Mouse (Mus musculus): ENCODE measurements around the gene Nbeal1. TPM values are rescaled to one million over a fixed set of nuclear protein-coding genes. Genes with fewer than 3 reads are reported as not detected.

Nbeal1 gene
- 5.0 and 5.4 TPM in 2 replicates for polyA plus RNA-seq (2015; fragmentation: Nextera tagmentation; extraction: Ambion mirVana)

- peak; percentile 100 for ATAC-seq
- TF ChIP-seq CTCF (IDR thresholded peaks at IDR 0.05; ENCODE audit: low read depth) = peak; percentile 57
- no peaks in the 10 kb centered on the region; the same call in 1 of the 2 replicates for H3K4me1 ChIP-seq (replicated peaks; ENCODE audit: control insufficient read depth, insufficient read depth, low read length)
- no peaks in the 10 kb centered on the region for H3K9me3 ChIP-seq (ENCODE audit: control insufficient read depth)
- no peaks in the 10 kb centered on the region for H3K27me3 ChIP-seq (replicated peaks; ENCODE audit: control insufficient read depth, insufficient read depth, low read length)
- no peaks in the 10 kb centered on the region for H3K36me3 ChIP-seq (ENCODE audit: control insufficient read depth, insufficient read depth)
- peak within 1 kb of the TSS; percentile 96 for H3K4me3 ChIP-seq (ENCODE audit: low read depth, low read length)
- WGBS = under 1% methylated on average over 66 of the region's 74 CpGs
- peak within 1 kb of the TSS; percentile 89 for H3K9ac ChIP-seq (ENCODE audit: low read depth, low read length)
- peak within 1 kb of the TSS; percentile 98 for H3K27ac ChIP-seq (ENCODE audit: low read depth, low read length)
- H3K4me2 ChIP-seq (replicated peaks; ENCODE audit: low read depth) = peak within 1 kb of the TSS; percentile 71
Observed at GRCm38 (mm10) chr1:60179932-60180783, at the start of gene Nbeal1. Gene Nbeal1 (plus strand): TSS chr1:60180599.

DNA sequence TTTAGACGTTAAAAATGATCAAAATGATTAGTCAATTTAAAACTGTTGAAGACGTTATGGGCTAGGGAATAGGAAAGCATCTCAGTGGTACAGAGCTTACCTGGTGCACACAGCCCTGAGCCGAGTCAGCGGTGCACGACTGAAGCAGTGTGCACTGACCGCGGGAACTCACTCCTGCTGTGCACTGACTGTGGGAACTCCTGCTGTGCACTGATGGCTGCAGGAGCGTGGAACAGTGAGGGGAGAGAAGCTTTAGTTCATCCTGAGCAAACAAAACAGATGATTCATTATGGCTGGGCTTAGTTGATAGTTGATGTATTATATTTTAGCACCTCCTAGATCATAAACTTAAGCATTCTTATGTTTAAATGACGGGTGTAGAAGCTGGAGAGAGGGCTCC is 43.1 kb upstream of the Nbeal1 start:
- WGBS = 59% methylated on average over 9 of the region's 9 CpGs
- no peak overlapping the region for H3K4me2 ChIP-seq (replicated peaks; ENCODE audit: low read depth)
- TF ChIP-seq CTCF (IDR thresholded peaks at IDR 0.05; ENCODE audit: low read depth) = no peak
- no peak for ATAC-seq
- no peaks in the 10 kb centered on the region for H3K27me3 ChIP-seq (replicated peaks; ENCODE audit: control insufficient read depth, insufficient read depth, low read length)
- H3K27ac ChIP-seq (ENCODE audit: low read depth, low read length) = no peak overlapping the region
- H3K9me3 ChIP-seq (ENCODE audit: control insufficient read depth) = no peaks in the 10 kb centered on the region
- no peak overlapping the region for H3K4me3 ChIP-seq (ENCODE audit: low read depth, low read length)
- peaks cover 3% of the 10 kb centered on the region; the same call in 1 of the 2 replicates for H3K36me3 ChIP-seq (ENCODE audit: control insufficient read depth, insufficient read depth)
- no peaks in the 10 kb centered on the region for H3K4me1 ChIP-seq (replicated peaks; ENCODE audit: control insufficient read depth, insufficient read depth, low read length)
- H3K9ac ChIP-seq (ENCODE audit: low read depth, low read length) = no peak overlapping the region

DNA sequence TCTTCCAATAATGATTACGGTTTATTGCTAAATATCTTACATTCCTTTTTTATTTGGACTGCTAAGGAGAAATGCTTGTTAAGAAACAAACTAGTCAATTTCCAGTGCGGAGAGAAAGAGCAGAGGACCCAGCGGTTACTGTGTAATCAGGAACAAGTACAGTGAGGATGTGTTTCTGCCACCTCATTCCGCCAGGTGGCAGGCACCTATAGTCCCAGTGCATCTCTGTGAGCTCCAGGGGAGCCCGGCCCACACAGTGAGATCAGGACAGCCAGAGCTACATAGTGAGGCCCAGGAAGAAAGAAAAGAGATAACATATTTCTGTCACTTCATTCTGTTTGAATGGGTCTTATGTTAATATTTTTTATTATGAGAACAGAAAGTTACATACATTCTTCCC is 27.7 kb upstream of the Nbeal1 start:
- Histone ChIP-seq H3K4me2 (replicated peaks; ENCODE audit: low read depth) (no peak overlapping the region), H3K27me3 (replicated peaks; ENCODE audit: control insufficient read depth, insufficient read depth, low read length) (no peaks in the 10 kb centered on the region), H3K4me1 (replicated peaks; ENCODE audit: control insufficient read depth, insufficient read depth, low read length) (no peaks in the 10 kb centered on the region), H3K9me3 (ENCODE audit: control insufficient read depth) (no peaks in the 10 kb centered on the region), H3K36me3 (ENCODE audit: control insufficient read depth, insufficient read depth) (peaks cover 10% of the 10 kb centered on the region), H3K4me3 (ENCODE audit: low read depth, low read length) (no peak overlapping the region), H3K9ac (ENCODE audit: low read depth, low read length) (no peak overlapping the region), H3K27ac (ENCODE audit: low read depth, low read length) (no peak overlapping the region)
- 66% methylated on average over 5 of the region's 5 CpGs for WGBS
- peak; percentile 60 for TF ChIP-seq CTCF (IDR thresholded peaks at IDR 0.05; ENCODE audit: low read depth)
- no peak for ATAC-seq

DNA sequence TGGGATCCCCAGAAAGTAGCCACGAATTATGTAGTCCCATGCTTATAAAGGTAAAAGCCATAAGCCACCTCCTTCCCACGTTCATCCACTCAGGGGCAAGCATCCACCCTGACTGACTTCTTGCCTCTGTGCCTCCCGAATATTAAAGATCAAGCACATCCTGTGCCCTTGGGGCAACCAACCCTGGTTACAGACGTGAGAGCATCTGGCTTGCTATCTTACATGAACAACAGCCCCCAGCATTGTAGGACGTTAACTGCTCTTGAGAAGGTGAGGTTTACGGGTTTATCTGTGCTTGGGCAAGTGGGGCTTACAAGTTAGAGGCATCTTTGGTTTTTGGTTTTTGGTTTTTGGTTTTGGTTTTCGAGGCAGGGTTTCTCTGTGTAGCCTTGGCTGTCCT is 23.7 kb upstream of the Nbeal1 start:
- H3K36me3 ChIP-seq (ENCODE audit: control insufficient read depth, insufficient read depth) = 0 out of 2 replicates have a peak, but pooled peaks cover 3% of the 10 kb centered on the region
- H3K9ac ChIP-seq (ENCODE audit: low read depth, low read length) = no peak overlapping the region
- WGBS = 89% methylated on average over 7 of the region's 7 CpGs
- no peak for ATAC-seq
- no peak overlapping the region for H3K4me2 ChIP-seq (replicated peaks; ENCODE audit: low read depth)
- no peaks in the 10 kb centered on the region for H3K27me3 ChIP-seq (replicated peaks; ENCODE audit: control insufficient read depth, insufficient read depth, low read length)
- no peaks in the 10 kb centered on the region for H3K9me3 ChIP-seq (ENCODE audit: control insufficient read depth)
- H3K4me3 ChIP-seq (ENCODE audit: low read depth, low read length) = no peak overlapping the region
- TF ChIP-seq CTCF (IDR thresholded peaks at IDR 0.05; ENCODE audit: low read depth) = no peak
- H3K27ac ChIP-seq (ENCODE audit: low read depth, low read length) = no peak overlapping the region
- no peaks in the 10 kb centered on the region for H3K4me1 ChIP-seq (replicated peaks; ENCODE audit: control insufficient read depth, insufficient read depth, low read length)

- WGBS = 59% methylated on average over 3 of the region's 3 CpGs
- Histone ChIP-seq H3K4me2 (replicated peaks; ENCODE audit: low read depth) (no peak overlapping the region), H3K4me1 (replicated peaks; ENCODE audit: control insufficient read depth, insufficient read depth, low read length) (no peaks in the 10 kb centered on the region), H3K36me3 (ENCODE audit: control insufficient read depth, insufficient read depth) (no peaks in the 10 kb centered on the region), H3K9ac (ENCODE audit: low read depth, low read length) (no peak overlapping the region), H3K27me3 (replicated peaks; ENCODE audit: control insufficient read depth, insufficient read depth, low read length) (no peaks in the 10 kb centered on the region), H3K4me3 (ENCODE audit: low read depth, low read length) (no peak overlapping the region), H3K9me3 (ENCODE audit: control insufficient read depth) (no peaks in the 10 kb centered on the region), H3K27ac (ENCODE audit: low read depth, low read length) (no peak overlapping the region)
- ATAC-seq = no peak
- peak; percentile 75 for TF ChIP-seq CTCF (IDR thresholded peaks at IDR 0.05; ENCODE audit: low read depth)
Observed at GRCm38 (mm10) chr1:60158411-60158810, 22.0 kb upstream of the Nbeal1 start.

- Histone ChIP-seq H3K4me1 (replicated peaks; ENCODE audit: control insufficient read depth, insufficient read depth, low read length) (no peaks in the 10 kb centered on the region), H3K9ac (ENCODE audit: low read depth, low read length) (no peak overlapping the region), H3K4me2 (replicated peaks; ENCODE audit: low read depth) (no peak overlapping the region), H3K27me3 (replicated peaks; ENCODE audit: control insufficient read depth, insufficient read depth, low read length) (no peaks in the 10 kb centered on the region), H3K4me3 (ENCODE audit: low read depth, low read length) (no peak overlapping the region), H3K9me3 (ENCODE audit: control insufficient read depth) (no peaks in the 10 kb centered on the region), H3K27ac (ENCODE audit: low read depth, low read length) (no peak overlapping the region), H3K36me3 (ENCODE audit: control insufficient read depth, insufficient read depth) (no peaks in the 10 kb centered on the region)
- 89% methylated on average over 3 of the region's 3 CpGs for WGBS
- no peak for TF ChIP-seq CTCF (IDR thresholded peaks at IDR 0.05; ENCODE audit: low read depth)
- ATAC-seq = no peak
Observed at GRCm38 (mm10) chr1:60163676-60164075, 16.7 kb upstream of the Nbeal1 start.

All from intestine, postnatal 0 days (tissue).